Comparison of ENCODE assay signal across 9 mouse cellular contexts in genomic region chr17:63850016-63850415, GRCm38 (mm10). TPM values are rescaled to one million over a fixed set of nuclear protein-coding genes. Genes with fewer than 3 reads are reported as not detected.
DNase-seq lines count a peak whose midpoint lies in the region; ATAC-seq and TF ChIP-seq lines count a peak whose summit lies in the region.
"Had no signal": no experiment of that assay in that cellular context is flagged by ENCODE, and none has a peak within 500 bp of the region (broad histone marks: within the 10 kb centered on the region; RNA-seq: fewer than 3 reads in every experiment).

No protein-coding gene starts in this region.

- 0 out of 2 replicates have a peak, but pooled peaks cover 5% of the 10 kb centered on the region for H3K4me1 ChIP-seq in kidney, embryonic 15.5 days
- no peaks in the 10 kb centered on the region for H3K4me1 ChIP-seq in cortical plate, adult 2 months (ENCODE audit: control insufficient read depth, insufficient read depth, low read length)
- H3K4me1 ChIP-seq in intestine, embryonic 14.5 days (replicated peaks; ENCODE audit: control insufficient read depth, insufficient read depth, low read length), result no peaks in the 10 kb centered on the region

- H3K27me3 ChIP-seq in kidney, embryonic 15.5 days, result no peaks in the 10 kb centered on the region
- no peaks in the 10 kb centered on the region for H3K27me3 ChIP-seq in intestine, embryonic 14.5 days (replicated peaks; ENCODE audit: control insufficient read depth, insufficient read depth, low read length)

- TF ChIP-seq POLR2A in cortical plate, adult 2 months (IDR thresholded peaks at IDR 0.05; ENCODE audit: extremely low read depth, insufficient read depth, low read length), result no peak

- TF ChIP-seq CTCF in cortical plate, adult 2 months (IDR thresholded peaks at IDR 0.05; ENCODE audit: extremely low read depth, insufficient read depth, low read length), result no peak

- peak overlapping the region; percentile 58 for H3K4me3 ChIP-seq in kidney, embryonic 15.5 days (replicated peaks)
- peak overlapping the region; percentile 50; the same call in 1 of the 2 replicates for H3K4me3 ChIP-seq in cortical plate, adult 2 months (ENCODE audit: insufficient read depth, low read length)
- H3K4me3 ChIP-seq in intestine, embryonic 14.5 days (ENCODE audit: low read depth, low read length), result 0 out of 2 replicates have a peak overlapping the region, but pooled peaks have one; percentile 62

- WGBS in kidney, embryonic 15.5 days, result 84% methylated on average over 9 of the region's 9 CpGs
- 94% methylated on average over 9 of the region's 9 CpGs for WGBS in intestine, embryonic 14.5 days

- no peaks in the 10 kb centered on the region for H3K9me3 ChIP-seq in kidney, embryonic 15.5 days (replicated peaks)
- H3K9me3 ChIP-seq in intestine, embryonic 14.5 days (ENCODE audit: control insufficient read depth, low read length), result no peaks in the 10 kb centered on the region

- DNase-seq in kidney, adult 9 months, result no peak
- DNase-seq in intestine, embryonic 14.5 days (ENCODE audit: low spot score), result no peak
- DNase-seq in adrenal gland, postnatal 36 days, result no peak
- DNase-seq in cerebellum, postnatal 4 days (ENCODE audit: low spot score in 2 of 2), result no peak
- no peak for DNase-seq in urinary bladder, postnatal 10 days (ENCODE audit: low spot score)

- ATAC-seq in kidney, embryonic 15.5 days (replicated peaks; ENCODE audit: low FRiP score), result no peak
- no peak for ATAC-seq in intestine, embryonic 14.5 days (replicated peaks; ENCODE audit: low FRiP score, low TSS enrichment, low read depth)
- ATAC-seq in monocyte, adult 5-6 weeks (replicated peaks; ENCODE audit: insufficient number of reproducible peaks, low FRiP score, low TSS enrichment, poor library complexity, severe bottlenecking), result peak; percentile 53; the same call in 1 of the 2 replicates

- H3K36me3 ChIP-seq in kidney, embryonic 15.5 days, result no peaks in the 10 kb centered on the region
- H3K36me3 ChIP-seq in intestine, embryonic 14.5 days (ENCODE audit: control insufficient read depth, insufficient read depth, low read length), result no peaks in the 10 kb centered on the region

- H3K9ac ChIP-seq in kidney, embryonic 15.5 days, result no peak overlapping the region
- no peak overlapping the region for H3K9ac ChIP-seq in intestine, embryonic 14.5 days (ENCODE audit: low read length)

- H3K27ac ChIP-seq in kidney, embryonic 15.5 days, result no peak overlapping the region; the same call in 1 of the 2 replicates
- no peak overlapping the region for H3K27ac ChIP-seq in cortical plate, adult 2 months (ENCODE audit: insufficient read depth, low read length)
- no peak overlapping the region for H3K27ac ChIP-seq in intestine, embryonic 14.5 days (ENCODE audit: low read depth)

- H3K4me2 ChIP-seq in kidney, embryonic 15.5 days, result peak overlapping the region; percentile 59
- no peak overlapping the region for H3K4me2 ChIP-seq in intestine, embryonic 14.5 days (ENCODE audit: low read length)

RNA-seq across cellular contexts. Expression of gene Fer, which starts 12.8 kb away (rescaled TPM):
- polyA plus RNA-seq in kidney, embryonic 15.5 days (2015; fragmentation: Nextera tagmentation; extraction: Ambion mirVana), result 30.9 and 31.4 TPM in 2 replicates
- 9.8 and 10.5 TPM in 2 replicates for polyA plus RNA-seq in cortical plate, adult 2 months (2012; rRNA removed)
- 28.6 and 33.0 TPM in 2 replicates for polyA plus RNA-seq in intestine, embryonic 14.5 days (2014; fragmentation: Nextera tagmentation; extraction: Ambion mirVana)
- 22.1 to 23.8 TPM (median 22.5 TPM) in 3 replicates for total RNA-seq in monocyte, adult 5-6 weeks (2017)
- 10 to 100 TPM; 18.0 to 23.5 TPM for total RNA-seq in adrenal gland, postnatal 36 days (2021)

RNA-seq across cellular contexts. Expression of gene A930002H24Rik, which starts 13.6 kb away (rescaled TPM):
- polyA plus RNA-seq in kidney, embryonic 15.5 days (2015; fragmentation: Nextera tagmentation; extraction: Ambion mirVana), result 3.2 and 4.5 TPM in 2 replicates
- polyA plus RNA-seq in cortical plate, adult 2 months (2012; rRNA removed), result 0.55 and 1.1 TPM in 2 replicates
- 2.4 and 4.0 TPM in 2 replicates for polyA plus RNA-seq in intestine, embryonic 14.5 days (2014; fragmentation: Nextera tagmentation; extraction: Ambion mirVana)
- 3.2 TPM in 1 of 3 replicates, not detected in the others for total RNA-seq in monocyte, adult 5-6 weeks (2017)
- total RNA-seq in adrenal gland, postnatal 36 days (2021), result 1 to 10 TPM in 1 of 2 experiments, not detected in 1; 1.1 TPM
- polyA plus RNA-seq: small intestine, adult 2 months had no signal
